Mouse (Mus musculus): ENCODE measurements at regions not wholly inside any gene's neighbourhood (a gene's known extent, or its start where the extent isn't known, plus 50 kb on each side); places are given as distances from the start of the nearest gene placed in this dataset.
A peak's percentile ranks its signal among the peaks of the same experiment; 100 is the strongest.

- DNase-seq (ENCODE audit: low spot score) (no peak), ATAC-seq (no peak)
- no peaks in the 10 kb centered on the region for H3K9me3 ChIP-seq (replicated peaks; ENCODE audit: control insufficient read depth, low read length)
- 84% methylated on average over 17 of the region's 17 CpGs for WGBS
- no peak overlapping the region for H3K4me3 ChIP-seq (ENCODE audit: low read depth, low read length)
- no peaks in the 10 kb centered on the region for H3K36me3 ChIP-seq (ENCODE audit: control insufficient read depth, insufficient read depth, low read length)
- no peak overlapping the region for H3K9ac ChIP-seq (ENCODE audit: low read length)
- no peaks in the 10 kb centered on the region for H3K27me3 ChIP-seq (replicated peaks; ENCODE audit: control insufficient read depth, insufficient read depth, low read length)
- no peak overlapping the region for H3K27ac ChIP-seq (ENCODE audit: low read depth, low read length)
- H3K4me1 ChIP-seq (ENCODE audit: control insufficient read depth, insufficient read depth, low read length): no peaks in the 10 kb centered on the region
- H3K4me2 ChIP-seq (ENCODE audit: low read length): no peak overlapping the region
Observed at GRCm38 (mm10) chr10:83882119-83882890, 159.6 kb downstream of the 1500009L16Rik start.

GRCm38 (mm10) chr10:83882891-83883185 is 160.2 kb downstream of the 1500009L16Rik start:
- Histone ChIP-seq H3K4me1 (ENCODE audit: control insufficient read depth, insufficient read depth, low read length) (no peaks in the 10 kb centered on the region), H3K4me2 (ENCODE audit: low read length) (no peak overlapping the region), H3K27me3 (replicated peaks; ENCODE audit: control insufficient read depth, insufficient read depth, low read length) (no peaks in the 10 kb centered on the region), H3K36me3 (ENCODE audit: control insufficient read depth, insufficient read depth, low read length) (no peaks in the 10 kb centered on the region), H3K9ac (ENCODE audit: low read length) (no peak overlapping the region), H3K27ac (ENCODE audit: low read depth, low read length) (no peak overlapping the region), H3K4me3 (ENCODE audit: low read depth, low read length) (no peak overlapping the region), H3K9me3 (replicated peaks; ENCODE audit: control insufficient read depth, low read length) (no peaks in the 10 kb centered on the region)
- WGBS: 86% methylated on average over 1 of the region's 1 CpGs
- DNase-seq (ENCODE audit: low spot score) (no peak), ATAC-seq (no peak)

- no peak for ATAC-seq
- H3K9me3 ChIP-seq (replicated peaks; ENCODE audit: control insufficient read depth, low read length): no peaks in the 10 kb centered on the region
- no peaks in the 10 kb centered on the region for H3K27me3 ChIP-seq (replicated peaks; ENCODE audit: control insufficient read depth, insufficient read depth, low read length)
- no peak overlapping the region for H3K4me3 ChIP-seq (ENCODE audit: low read depth, low read length)
- no peak overlapping the region for H3K9ac ChIP-seq (ENCODE audit: low read length)
- H3K36me3 ChIP-seq (ENCODE audit: control insufficient read depth, insufficient read depth, low read length): no peaks in the 10 kb centered on the region
- DNase-seq (ENCODE audit: low spot score): no peak
- H3K4me1 ChIP-seq (ENCODE audit: control insufficient read depth, insufficient read depth, low read length): no peaks in the 10 kb centered on the region
- no peak overlapping the region for H3K27ac ChIP-seq (ENCODE audit: low read depth, low read length)
- H3K4me2 ChIP-seq (ENCODE audit: low read length): no peak overlapping the region
- 91% methylated on average over 2 of the region's 2 CpGs for WGBS
Observed at GRCm38 (mm10) chr10:83884553-83884952, 161.9 kb downstream of the 1500009L16Rik start.

GRCm38 (mm10) chr10:83888587-83888986 is 165.9 kb downstream of the 1500009L16Rik start:
- no peaks in the 10 kb centered on the region for H3K27me3 ChIP-seq (replicated peaks; ENCODE audit: control insufficient read depth, insufficient read depth, low read length)
- no peak for ATAC-seq

GRCm38 (mm10) chr10:83895741-83896150 is 173.1 kb downstream of the 1500009L16Rik start:
- Histone ChIP-seq H3K9me3 (replicated peaks; ENCODE audit: control insufficient read depth, low read length) (no peaks in the 10 kb centered on the region), H3K27me3 (replicated peaks; ENCODE audit: control insufficient read depth, insufficient read depth, low read length) (no peaks in the 10 kb centered on the region), H3K27ac (ENCODE audit: low read depth, low read length) (no peak overlapping the region), H3K4me3 (ENCODE audit: low read depth, low read length) (no peak overlapping the region), H3K9ac (ENCODE audit: low read length) (no peak overlapping the region), H3K4me1 (ENCODE audit: control insufficient read depth, insufficient read depth, low read length) (no peaks in the 10 kb centered on the region), H3K36me3 (ENCODE audit: control insufficient read depth, insufficient read depth, low read length) (no peaks in the 10 kb centered on the region), H3K4me2 (ENCODE audit: low read length) (no peak overlapping the region)
- DNase-seq (ENCODE audit: low spot score) (no peak), ATAC-seq (no peak)
- 71% methylated on average over 3 of the region's 3 CpGs for WGBS

More at GRCm38 (mm10) chr10:83888587-83888986, 165.9 kb downstream of the 1500009L16Rik start:
- Histone ChIP-seq H3K9ac (ENCODE audit: low read length) (no peak overlapping the region), H3K36me3 (ENCODE audit: control insufficient read depth, insufficient read depth, low read length) (no peaks in the 10 kb centered on the region), H3K9me3 (replicated peaks; ENCODE audit: control insufficient read depth, low read length) (no peaks in the 10 kb centered on the region), H3K4me2 (ENCODE audit: low read length) (no peak overlapping the region), H3K4me1 (ENCODE audit: control insufficient read depth, insufficient read depth, low read length) (no peaks in the 10 kb centered on the region), H3K4me3 (ENCODE audit: low read depth, low read length) (no peak overlapping the region), H3K27ac (ENCODE audit: low read depth, low read length) (no peak overlapping the region)
- 82% methylated on average over 6 of the region's 6 CpGs for WGBS
- no peak for DNase-seq (ENCODE audit: low spot score)

- 88% methylated on average over 5 of the region's 5 CpGs for WGBS
- H3K36me3 ChIP-seq (ENCODE audit: control insufficient read depth, insufficient read depth, low read length): no peaks in the 10 kb centered on the region
- no peak overlapping the region for H3K27ac ChIP-seq (ENCODE audit: low read depth, low read length)
- no peaks in the 10 kb centered on the region for H3K27me3 ChIP-seq (replicated peaks; ENCODE audit: control insufficient read depth, insufficient read depth, low read length)
- H3K4me2 ChIP-seq (ENCODE audit: low read length): no peak overlapping the region
- no peak overlapping the region for H3K9ac ChIP-seq (ENCODE audit: low read length)
- DNase-seq (ENCODE audit: low spot score) (no peak), ATAC-seq (no peak)
- H3K4me3 ChIP-seq (ENCODE audit: low read depth, low read length): no peak overlapping the region
- no peaks in the 10 kb centered on the region for H3K9me3 ChIP-seq (replicated peaks; ENCODE audit: control insufficient read depth, low read length)
- no peaks in the 10 kb centered on the region for H3K4me1 ChIP-seq (ENCODE audit: control insufficient read depth, insufficient read depth, low read length)
Observed at GRCm38 (mm10) chr10:83896160-83896559, 173.5 kb downstream of the 1500009L16Rik start.

GRCm38 (mm10) chr10:83897558-83897957 is 174.9 kb downstream of the 1500009L16Rik start:
- 93% methylated on average over 6 of the region's 6 CpGs for WGBS

GRCm38 (mm10) chr10:83906751-83907150 is 184.1 kb downstream of the 1500009L16Rik start:
- Histone ChIP-seq H3K4me1 (ENCODE audit: control insufficient read depth, insufficient read depth, low read length) (no peaks in the 10 kb centered on the region), H3K27me3 (replicated peaks; ENCODE audit: control insufficient read depth, insufficient read depth, low read length) (no peaks in the 10 kb centered on the region), H3K27ac (ENCODE audit: low read depth, low read length) (no peak overlapping the region), H3K9ac (ENCODE audit: low read length) (no peak overlapping the region), H3K36me3 (ENCODE audit: control insufficient read depth, insufficient read depth, low read length) (no peaks in the 10 kb centered on the region), H3K4me2 (ENCODE audit: low read length) (no peak overlapping the region), H3K4me3 (ENCODE audit: low read depth, low read length) (no peak overlapping the region), H3K9me3 (replicated peaks; ENCODE audit: control insufficient read depth, low read length) (no peaks in the 10 kb centered on the region)
- ATAC-seq (peak; percentile 34; the same call in 1 of the 2 replicates), DNase-seq (ENCODE audit: low spot score) (no peak)
- WGBS: 39% methylated on average over 8 of the region's 8 CpGs

More at GRCm38 (mm10) chr10:83897558-83897957, 174.9 kb downstream of the 1500009L16Rik start:
- Histone ChIP-seq H3K4me2 (ENCODE audit: low read length) (no peak overlapping the region), H3K4me1 (ENCODE audit: control insufficient read depth, insufficient read depth, low read length) (no peaks in the 10 kb centered on the region), H3K36me3 (ENCODE audit: control insufficient read depth, insufficient read depth, low read length) (no peaks in the 10 kb centered on the region), H3K9ac (ENCODE audit: low read length) (no peak overlapping the region), H3K27ac (ENCODE audit: low read depth, low read length) (no peak overlapping the region), H3K9me3 (replicated peaks; ENCODE audit: control insufficient read depth, low read length) (no peaks in the 10 kb centered on the region), H3K4me3 (ENCODE audit: low read depth, low read length) (no peak overlapping the region), H3K27me3 (replicated peaks; ENCODE audit: control insufficient read depth, insufficient read depth, low read length) (no peaks in the 10 kb centered on the region)
- DNase-seq (ENCODE audit: low spot score) (no peak), ATAC-seq (no peak)

- DNase-seq (ENCODE audit: low spot score): no peak
- no peak overlapping the region for H3K4me3 ChIP-seq (ENCODE audit: low read depth, low read length)
- WGBS: 92% methylated on average over 10 of the region's 10 CpGs
Observed at GRCm38 (mm10) chr10:83910649-83911370, 188.1 kb downstream of the 1500009L16Rik start.

More at GRCm38 (mm10) chr10:83910649-83911370, 188.1 kb downstream of the 1500009L16Rik start:
- Histone ChIP-seq H3K27ac (ENCODE audit: low read depth, low read length) (no peak overlapping the region), H3K36me3 (ENCODE audit: control insufficient read depth, insufficient read depth, low read length) (no peaks in the 10 kb centered on the region), H3K9me3 (replicated peaks; ENCODE audit: control insufficient read depth, low read length) (no peaks in the 10 kb centered on the region), H3K4me1 (ENCODE audit: control insufficient read depth, insufficient read depth, low read length) (peaks cover 9% of the 10 kb centered on the region), H3K27me3 (replicated peaks; ENCODE audit: control insufficient read depth, insufficient read depth, low read length) (no peaks in the 10 kb centered on the region), H3K4me2 (ENCODE audit: low read length) (no peak overlapping the region), H3K9ac (ENCODE audit: low read length) (no peak overlapping the region)
- ATAC-seq: no peak

Measured in forebrain, embryonic 14.5 days (tissue).